Mouse (Mus musculus): ENCODE data around the gene Slc16a12.

GRCm38 (mm10) chr19:34735900-34736299 lies 11.2 kb downstream of the Slc16a12 start:
- TF ChIP-seq CTCF (IDR thresholded peaks at IDR 0.05; ENCODE audit: insufficient read depth, low read depth, low read length) (no peak), POLR2A (IDR thresholded peaks at IDR 0.05; ENCODE audit: insufficient read depth, low read depth, low read length) (no peak)

Measured in olfactory bulb, adult 2 months (tissue).